Mouse (Mus musculus): Measurements from ENCODE around the gene Dcx.

The Dcx gene

GRCm38 (mm10) chrX:143826521-143826920 lies 106.6 kb downstream of the Dcx start:
- no peak for DNase-seq

- DNase-seq: no peak
Measured at GRCm38 (mm10) chrX:143818961-143819360, 114.2 kb downstream of the Dcx start.

GRCm38 (mm10) chrX:143815948-143816347 lies 117.2 kb downstream of the Dcx start:
- no peak for DNase-seq

Measured in right cerebral cortex, postnatal 4 days (tissue).